Mouse (Mus musculus) heart, adult 18-20 months (tissue): ENCODE measurements at regions not wholly inside any gene's neighbourhood (a gene's known extent, or its start where the extent isn't known, plus 50 kb on each side); places are given as distances from the start of the nearest gene placed in this dataset.
"Not testable (repeated sequence)": the region's sequence is repeated elsewhere in the genome, so short reads cannot be mapped to it uniquely, and the experiment has no call there.

Source experiments
- DNase-seq, 2 experiments: peaks; one replicate each; pipeline ENCODE4 v3.0.0; 2021 to 2022; ENCODE audit warnings: mixed read lengths in 1 of 2

GRCm38 (mm10) chr3:83416536-83416935, 288.8 kb downstream of the Dchs2 start:
- peak; percentile 27 to 69 for DNase-seq

- peak; percentile 22 to 32 for DNase-seq
Measured at GRCm38 (mm10) chr3:83424267-83424666, 296.5 kb downstream of the Dchs2 start.

GRCm38 (mm10) chr3:83429376-83429775, 301.6 kb downstream of the Dchs2 start:
- no peak for DNase-seq

- peak; percentile 78 to 84 for DNase-seq
Measured at GRCm38 (mm10) chr3:83446154-83446667, 318.5 kb downstream of the Dchs2 start.

GRCm38 (mm10) chr3:83450662-83451061, 315.5 kb upstream of the Sfrp2 start:
- peak; percentile 55 to 75 for DNase-seq

GRCm38 (mm10) chr3:83451317-83451716, 314.8 kb upstream of the Sfrp2 start:
- peak; percentile 66 to 77 for DNase-seq

GRCm38 (mm10) chr3:83453462-83453861, 312.7 kb upstream of the Sfrp2 start:
- no peak for DNase-seq

- DNase-seq: no peak
Measured at GRCm38 (mm10) chr3:83458450-83458849, 307.7 kb upstream of the Sfrp2 start.

- DNase-seq: peak; percentile 28 to 48
Measured at GRCm38 (mm10) chr3:83479251-83479650, 286.9 kb upstream of the Sfrp2 start.

GRCm38 (mm10) chr3:83480176-83480575, 285.9 kb upstream of the Sfrp2 start:
- DNase-seq: no peak

GRCm38 (mm10) chr3:83486192-83486716, 279.9 kb upstream of the Sfrp2 start:
- DNase-seq: no peak

- peak in 1 of 2 experiments; percentile 37 for DNase-seq
Measured at GRCm38 (mm10) chr3:83495584-83495983, 270.5 kb upstream of the Sfrp2 start.

GRCm38 (mm10) chr3:83503901-83504300, 262.2 kb upstream of the Sfrp2 start:
- no peak for DNase-seq

GRCm38 (mm10) chr3:83516614-83517013, 249.5 kb upstream of the Sfrp2 start:
- no peak for DNase-seq

- peak; percentile 18 to 25 for DNase-seq
Measured at GRCm38 (mm10) chr3:83517914-83518635, 248.0 kb upstream of the Sfrp2 start.

- no peak for DNase-seq
Measured at GRCm38 (mm10) chr3:83530243-83530847, 235.8 kb upstream of the Sfrp2 start.

GRCm38 (mm10) chr3:83536624-83537023, 229.5 kb upstream of the Sfrp2 start:
- DNase-seq: not testable (repeated sequence)

- DNase-seq: no peak
Measured at GRCm38 (mm10) chr3:83537231-83537630, 228.9 kb upstream of the Sfrp2 start.

- DNase-seq: no peak
Measured at GRCm38 (mm10) chr3:83537711-83538110, 228.4 kb upstream of the Sfrp2 start.

GRCm38 (mm10) chr3:83538898-83539297, 227.2 kb upstream of the Sfrp2 start:
- DNase-seq: no peak

GRCm38 (mm10) chr3:83540997-83541932, 224.9 kb upstream of the Sfrp2 start:
- no peak for DNase-seq

GRCm38 (mm10) chr3:83552516-83553139, 213.5 kb upstream of the Sfrp2 start:
- DNase-seq: no peak
